Mouse (Mus musculus): ENCODE results near the gene Magt1. TPM values are rescaled to one million over a fixed set of nuclear protein-coding genes. Genes with fewer than 3 reads are reported as not detected.
"Not testable (repeated sequence)": the region's sequence is repeated elsewhere in the genome, so short reads cannot be mapped to it uniquely, and the experiment has no call there.

The Magt1 gene
- total RNA-seq, 1 experiment, result 48.6 TPM

DNA sequence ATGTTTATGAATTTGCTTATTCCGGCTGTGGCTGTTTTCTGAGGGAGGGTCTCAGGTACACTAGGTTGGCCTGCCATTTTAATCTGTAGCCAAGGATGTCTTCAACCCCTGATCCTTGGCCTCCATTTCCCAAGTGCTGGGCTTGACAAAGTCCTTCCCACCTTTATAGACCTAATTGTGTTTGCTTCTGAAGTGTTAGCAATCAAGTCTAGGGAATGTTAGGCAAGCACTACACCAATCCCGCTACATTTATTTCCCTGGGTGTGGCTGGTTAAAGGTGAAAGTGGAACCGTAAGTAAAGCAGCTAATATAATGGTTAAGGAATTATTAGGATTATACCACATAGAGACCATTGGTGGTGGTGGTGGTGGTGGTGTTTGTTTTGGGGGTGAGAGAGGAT lies 5.4 kb upstream of the Magt1 start:
- in situ Hi-C loops (cut with MboI; ENCODE audit: low sequenced_read_pairs in 2 of 2, unreplicated experiment in 2 of 2), result no loop called here
- H3K9ac ChIP-seq (ENCODE audit: insufficient read depth, low read depth, low read length, poor library complexity, severe bottlenecking), result peak overlapping the region; percentile 31; the same call in 1 of the 2 replicates
- no peaks in the 10 kb centered on the region for H3K9me3 ChIP-seq (ENCODE audit: control insufficient read depth, insufficient read depth, low read depth, low read length)

DNA sequence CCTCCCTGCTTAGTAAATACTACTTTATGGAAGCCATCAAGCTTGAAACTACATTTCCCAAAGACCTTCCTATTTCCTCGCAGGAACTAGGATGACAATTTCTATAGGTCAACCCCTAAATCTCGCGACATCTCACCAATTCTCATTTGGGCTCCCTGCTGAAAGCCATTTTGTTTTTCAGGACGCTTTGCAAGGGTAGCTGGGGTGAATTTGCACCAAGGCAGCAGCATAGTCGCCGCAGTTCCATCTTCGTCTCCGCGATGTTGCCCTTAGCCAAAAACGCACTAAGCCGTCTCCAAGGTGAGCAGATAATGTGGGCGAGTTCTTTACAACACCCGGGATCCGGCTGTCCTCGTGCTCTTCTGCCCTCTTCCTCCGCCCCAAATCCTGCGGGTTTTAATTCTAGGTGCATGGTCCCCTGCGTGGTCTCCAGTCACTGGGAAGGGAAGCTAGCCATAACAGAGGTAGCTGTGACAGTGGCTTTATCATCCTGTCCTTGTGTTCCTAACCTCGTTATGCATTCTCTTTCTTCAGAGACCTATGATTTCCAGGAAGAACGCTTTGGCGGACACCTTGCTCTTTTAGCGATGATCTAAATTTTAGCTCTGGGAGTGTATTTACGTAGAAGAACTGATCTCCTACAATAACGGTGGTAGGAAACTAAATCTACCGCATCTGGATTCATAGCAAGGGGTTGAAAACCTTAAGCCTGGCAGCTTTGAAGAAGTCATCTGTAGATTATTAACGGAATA lies 4.0 kb upstream of the Magt1 start, which contains the start of gene Cox7b:
Gene Cox7b, plus strand, starts transcription at position 130 of the 752 bp plus-strand sequence.
- Histone ChIP-seq H3K9ac (ENCODE audit: insufficient read depth, low read depth, low read length, poor library complexity, severe bottlenecking) (peak within 1 kb of the TSS; percentile 98), H3K9me3 (ENCODE audit: control insufficient read depth, insufficient read depth, low read depth, low read length) (no peaks in the 10 kb centered on the region), H3K4me1 (ENCODE audit: control insufficient read depth in 2 of 2, insufficient read depth in 2 of 2, low read length in 2 of 2, poor library complexity in 1 of 2) (no peaks in the 10 kb centered on the region), H3K27ac (ENCODE audit: insufficient read depth, low read depth, low read length, poor library complexity, severe bottlenecking) (peak within 1 kb of the TSS; percentile 88), H3K36me3 (ENCODE audit: control insufficient read depth, insufficient read depth, low read length, poor library complexity, severe bottlenecking) (peaks cover 13% of the 10 kb centered on the region), H3K4me3 (ENCODE audit: insufficient read depth in 1 of 2, low read depth in 1 of 2, low read length in 2 of 2, poor library complexity in 1 of 2, severe bottlenecking in 1 of 2) (peak within 1 kb of the TSS; percentile 96 to 99)
- TF ChIP-seq ZC3H11A (IDR thresholded peaks at IDR 0.05; ENCODE audit: borderline replicate concordance, low read depth, low read length) (no peak), CHD2 (IDR thresholded peaks at IDR 0.05; ENCODE audit: low read depth, low read length) (peak; percentile 95), HCFC1 (IDR thresholded peaks at IDR 0.05; ENCODE audit: borderline replicate concordance, insufficient read depth, low read length) (peak; percentile 82), ZNF384 (IDR thresholded peaks at IDR 0.05; ENCODE audit: low read depth, low read length) (no peak)
- in situ Hi-C loops (cut with MboI; ENCODE audit: low sequenced_read_pairs in 2 of 2, unreplicated experiment in 2 of 2), result no loop called here
- DNase-seq (ENCODE audit: low read depth, low spot score), result peak; percentile 81

More for the DNA sequence above, 5.4 kb upstream of the Magt1 start:
- Histone ChIP-seq H3K4me3 (ENCODE audit: insufficient read depth in 1 of 2, low read depth in 1 of 2, low read length in 2 of 2, poor library complexity in 1 of 2, severe bottlenecking in 1 of 2) (peak overlapping the region; percentile 30 to 96; a peak in 3 of 4 replicates), H3K4me1 (ENCODE audit: control insufficient read depth in 2 of 2, insufficient read depth in 2 of 2, low read length in 2 of 2, poor library complexity in 1 of 2) (no peaks in the 10 kb centered on the region), H3K27ac (ENCODE audit: insufficient read depth, low read depth, low read length, poor library complexity, severe bottlenecking) (no peak overlapping the region), H3K36me3 (ENCODE audit: control insufficient read depth, insufficient read depth, low read length, poor library complexity, severe bottlenecking) (peaks cover 15% of the 10 kb centered on the region)
- DNase-seq (ENCODE audit: low read depth, low spot score), result no peak
- no peak for TF ChIP-seq MAFK (IDR thresholded peaks at IDR 0.05; ENCODE audit: insufficient read depth, low read depth, low read length)
- no peak for TF ChIP-seq HCFC1 (IDR thresholded peaks at IDR 0.05; ENCODE audit: borderline replicate concordance, insufficient read depth, low read length)
- no peak for TF ChIP-seq ZC3H11A (IDR thresholded peaks at IDR 0.05; ENCODE audit: borderline replicate concordance, low read depth, low read length)
- TF ChIP-seq ZNF384 (IDR thresholded peaks at IDR 0.05; ENCODE audit: low read depth, low read length), result no peak
- no peak for TF ChIP-seq CHD2 (IDR thresholded peaks at IDR 0.05; ENCODE audit: low read depth, low read length)

DNA sequence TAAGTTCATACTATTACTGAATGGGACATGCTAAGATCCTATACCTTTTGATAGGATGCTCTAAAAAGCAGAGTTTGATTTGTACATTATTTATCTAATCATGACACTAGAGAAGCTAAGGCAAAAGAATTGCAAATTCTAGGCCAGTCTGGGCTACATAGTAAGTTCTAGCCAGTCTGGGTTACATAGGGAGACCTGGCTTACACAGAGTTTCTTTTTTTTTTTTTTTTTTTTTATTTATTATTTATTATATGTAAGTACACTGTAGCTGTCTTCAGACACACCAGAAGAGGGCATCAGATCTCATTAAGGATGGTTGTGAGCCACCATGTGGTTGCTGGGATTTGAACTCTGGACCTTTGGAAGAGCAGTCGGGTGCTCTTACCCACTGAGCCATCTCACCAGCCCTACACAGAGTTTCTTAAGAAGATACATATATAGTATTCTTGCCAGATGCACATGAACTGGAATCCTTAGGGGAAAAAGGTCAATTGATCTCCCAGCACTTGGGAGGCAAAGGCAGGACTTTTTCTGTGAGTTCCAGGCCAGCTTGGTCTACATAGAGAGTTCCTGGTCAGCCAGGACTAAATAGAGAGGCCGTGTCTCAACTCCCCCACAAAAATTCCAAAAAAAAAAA lies 3.2 kb upstream of the Magt1 start:
- H3K9ac ChIP-seq (ENCODE audit: insufficient read depth, low read depth, low read length, poor library complexity, severe bottlenecking); H3K4me3 ChIP-seq (ENCODE audit: insufficient read depth in 1 of 2, low read depth in 1 of 2, low read length in 2 of 2, poor library complexity in 1 of 2, severe bottlenecking in 1 of 2); in situ Hi-C loops (cut with MboI; ENCODE audit: low sequenced_read_pairs in 2 of 2, unreplicated experiment in 2 of 2); DNase-seq (ENCODE audit: low read depth, low spot score); H3K9me3 ChIP-seq (ENCODE audit: control insufficient read depth, insufficient read depth, low read depth, low read length); H3K27ac ChIP-seq (ENCODE audit: insufficient read depth, low read depth, low read length, poor library complexity, severe bottlenecking); H3K4me1 ChIP-seq (ENCODE audit: control insufficient read depth in 2 of 2, insufficient read depth in 2 of 2, low read length in 2 of 2, poor library complexity in 1 of 2): not testable (repeated sequence)
- H3K36me3 ChIP-seq (ENCODE audit: control insufficient read depth, insufficient read depth, low read length, poor library complexity, severe bottlenecking), result peaks cover 13% of the 10 kb centered on the region

DNA sequence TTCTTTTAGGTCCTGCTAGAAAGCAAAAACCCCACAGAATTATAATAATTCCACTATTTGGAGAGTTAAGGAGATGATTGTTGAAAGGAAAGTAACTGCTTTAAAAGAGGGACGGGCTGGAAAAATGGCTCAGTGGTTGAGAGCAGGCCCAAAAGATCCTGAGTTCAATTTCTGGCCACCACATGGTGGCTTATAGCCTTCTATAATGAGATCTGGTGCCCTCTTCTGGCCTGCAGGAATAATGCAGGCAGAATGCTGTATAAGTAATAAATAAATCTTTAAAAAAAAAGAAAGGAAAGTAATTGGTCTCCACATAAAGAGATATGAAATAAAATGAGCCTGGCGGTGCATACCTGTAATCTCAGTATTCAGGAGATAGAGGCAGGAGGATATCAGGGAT lies 1.5 kb upstream of the Magt1 start:
- H3K27ac ChIP-seq (ENCODE audit: insufficient read depth, low read depth, low read length, poor library complexity, severe bottlenecking), result no peak overlapping the region
- TF ChIP-seq HCFC1 (IDR thresholded peaks at IDR 0.05; ENCODE audit: borderline replicate concordance, insufficient read depth, low read length), result no peak
- no peak for TF ChIP-seq CHD2 (IDR thresholded peaks at IDR 0.05; ENCODE audit: low read depth, low read length)
- peak; percentile 75; the same call in 1 of the 2 replicates for TF ChIP-seq ZNF384 (IDR thresholded peaks at IDR 0.05; ENCODE audit: low read depth, low read length)
- no peaks in the 10 kb centered on the region for H3K9me3 ChIP-seq (ENCODE audit: control insufficient read depth, insufficient read depth, low read depth, low read length)
- H3K4me1 ChIP-seq (ENCODE audit: control insufficient read depth in 2 of 2, insufficient read depth in 2 of 2, low read length in 2 of 2, poor library complexity in 1 of 2), result no peaks in the 10 kb centered on the region; a peak in 1 of 4 replicates
- no peak overlapping the region; a peak in 2 of 4 replicates for H3K4me3 ChIP-seq (ENCODE audit: insufficient read depth in 1 of 2, low read depth in 1 of 2, low read length in 2 of 2, poor library complexity in 1 of 2, severe bottlenecking in 1 of 2)
- DNase-seq (ENCODE audit: low read depth, low spot score), result no peak
- peaks cover 5% of the 10 kb centered on the region for H3K36me3 ChIP-seq (ENCODE audit: control insufficient read depth, insufficient read depth, low read length, poor library complexity, severe bottlenecking)
- H3K9ac ChIP-seq (ENCODE audit: insufficient read depth, low read depth, low read length, poor library complexity, severe bottlenecking), result no peak overlapping the region
- in situ Hi-C loops (cut with MboI; ENCODE audit: low sequenced_read_pairs in 2 of 2, unreplicated experiment in 2 of 2), result no loop called here

Measured in ES-E14 (cell line).